Mouse (Mus musculus) stomach, embryonic 14.5 days (tissue): ENCODE measurements around the gene Fam186b. TPM values are rescaled to one million over a fixed set of nuclear protein-coding genes. Genes with fewer than 3 reads are reported as not detected.
"Not testable (repeated sequence)": the region's sequence is repeated elsewhere in the genome, so short reads cannot be mapped to it uniquely, and the experiment has no call there.

ENCODE experiments used
- ATAC-seq: fragments of 200-750 bp; cut with Nextera tagmentation; 2 replicates; pipeline ENCODE4 v1.8.0; 2017; ENCODE audit warnings: low read depth, moderate TSS enrichment; ENCODE audit not compliant: insufficient number of reproducible peaks, insufficient read depth, low FRiP score
- H3K27ac ChIP-seq: fragments of 300-500 bp; sonication (generic); 2 replicates; pipeline ENCODE4 v1.5.1; 2014; ENCODE audit warnings: mild to moderate bottlenecking, low read length, moderate library complexity, mixed read lengths
- H3K27me3 ChIP-seq: fragments of 300-500 bp; sonication (generic); 2 replicates; pipeline ENCODE4 v1.6.1; 2014; ENCODE audit warnings: low read length, control low read depth, mixed read lengths; ENCODE audit not compliant: control insufficient read depth, insufficient read depth
- H3K36me3 ChIP-seq: fragments of 300-500 bp; sonication (generic); 2 replicates; pipeline ENCODE4 v1.6.1; 2014; ENCODE audit warnings: mild to moderate bottlenecking, control low read depth, low read length, moderate library complexity, mixed read lengths; ENCODE audit not compliant: control insufficient read depth, insufficient read depth
- H3K4me1 ChIP-seq: fragments of 300-500 bp; sonication (generic); 2 replicates; pipeline ENCODE4 v1.6.1; 2014; ENCODE audit warnings: low read length, control low read depth, mixed read lengths; ENCODE audit not compliant: control insufficient read depth, insufficient read depth
- H3K4me2 ChIP-seq: fragments of 300-500 bp; sonication (generic); replicated peaks from 2 replicates; pipeline ENCODE4 v1.6.1; 2014; ENCODE audit warnings: low read depth, low read length, control low read depth
- H3K4me3 ChIP-seq: fragments of 300-500 bp; sonication (generic); 2 replicates; pipeline ENCODE4 v1.5.1; 2014; ENCODE audit warnings: low read depth, low read length, control low read depth
- H3K9ac ChIP-seq: fragments of 300-500 bp; sonication (generic); replicated peaks from 2 replicates; pipeline ENCODE4 v1.6.1; 2014; ENCODE audit warnings: low read depth, mild to moderate bottlenecking, control low read depth, low read length, moderate library complexity, mixed read lengths
- H3K9me3 ChIP-seq: fragments of 300-500 bp; sonication (generic); 2 replicates; pipeline ENCODE4 v1.6.1; 2016; ENCODE audit warnings: low read depth, low read length, control low read depth; ENCODE audit not compliant: control insufficient read depth
- WGBS: fragments of 180-500 bp; shearing (Covaris S2); extraction: QIAGEN DNeasy Blood & Tissue Kit; methylation state at CpG from one replicate; pipeline ENCODE4 v1.1.7; 2014; 5-methylcytosine and 5-hydroxymethylcytosine counted together
- polyA plus RNA-seq: library from polyadenylated mRNA; unstranded; fragments of >200 nt; fragmentation: Nextera tagmentation; extraction: Ambion mirVana; gene quantifications from 2 replicates; pipeline ENCODE4 v1.2.1, GENCODE M21; 2014

Fam186b gene
- polyA plus RNA-seq, 1 experiment from 2014 or later: not detected

- Histone ChIP-seq H3K4me1 (no peaks in the 10 kb centered on the region), H3K4me2 (no peak overlapping the region), H3K4me3 (no peak overlapping the region), H3K9me3 (no peaks in the 10 kb centered on the region), H3K9ac (no peak overlapping the region), H3K27me3 (no peaks in the 10 kb centered on the region), H3K36me3 (no peaks in the 10 kb centered on the region), H3K27ac (no peak overlapping the region)
- 61% methylated on average over 10 of the region's 10 CpGs for WGBS
- no peak for ATAC-seq
Observed at GRCm38 (mm10) chr15:99262702-99263101, 33.0 kb downstream of the Fam186b start.

GRCm38 (mm10) chr15:99259730-99260252, 35.9 kb downstream of the Fam186b start:
- Histone ChIP-seq H3K27me3 (no peaks in the 10 kb centered on the region), H3K9me3 (no peaks in the 10 kb centered on the region), H3K27ac (peak overlapping the region; percentile 63), H3K4me2 (peak overlapping the region; percentile 35), H3K36me3 (no peaks in the 10 kb centered on the region), H3K9ac (no peak overlapping the region), H3K4me3 (no peak overlapping the region), H3K4me1 (no peaks in the 10 kb centered on the region)
- peak; percentile 56; the same call in 1 of the 2 replicates for ATAC-seq
- WGBS: 3% methylated on average over 8 of the region's 10 CpGs

GRCm38 (mm10) chr15:99259167-99259729, 36.4 kb downstream of the Fam186b start:
- peak overlapping the region; percentile 63 for H3K27ac ChIP-seq
- H3K4me2 ChIP-seq: peak overlapping the region; percentile 35
- 50% methylated on average over 8 of the region's 8 CpGs for WGBS

GRCm38 (mm10) chr15:99255241-99255749, 40.4 kb downstream of the Fam186b start:
- H3K27me3 ChIP-seq: no peaks in the 10 kb centered on the region
- WGBS: 78% methylated on average over 6 of the region's 6 CpGs
- H3K4me2 ChIP-seq: no peak overlapping the region
- no peaks in the 10 kb centered on the region for H3K36me3 ChIP-seq
- no peak overlapping the region for H3K4me3 ChIP-seq
- H3K27ac ChIP-seq: no peak overlapping the region
- no peak for ATAC-seq
- H3K9me3 ChIP-seq: no peaks in the 10 kb centered on the region
- no peaks in the 10 kb centered on the region for H3K4me1 ChIP-seq
- H3K9ac ChIP-seq: no peak overlapping the region

More at GRCm38 (mm10) chr15:99259167-99259729, 36.4 kb downstream of the Fam186b start:
- no peaks in the 10 kb centered on the region for H3K27me3 ChIP-seq
- no peaks in the 10 kb centered on the region for H3K36me3 ChIP-seq
- peak; percentile 60; the same call in 1 of the 2 replicates for ATAC-seq
- no peak overlapping the region for H3K4me3 ChIP-seq
- no peaks in the 10 kb centered on the region for H3K9me3 ChIP-seq
- H3K4me1 ChIP-seq: no peaks in the 10 kb centered on the region
- no peak overlapping the region for H3K9ac ChIP-seq

GRCm38 (mm10) chr15:99254477-99255005, 41.1 kb downstream of the Fam186b start:
- no peaks in the 10 kb centered on the region for H3K9me3 ChIP-seq
- no peaks in the 10 kb centered on the region for H3K4me1 ChIP-seq
- WGBS: 85% methylated on average over 2 of the region's 2 CpGs
- no peaks in the 10 kb centered on the region for H3K36me3 ChIP-seq
- no peaks in the 10 kb centered on the region for H3K27me3 ChIP-seq
- no peak overlapping the region for H3K4me2 ChIP-seq
- no peak overlapping the region for H3K4me3 ChIP-seq
- no peak overlapping the region for H3K9ac ChIP-seq
- no peak for ATAC-seq
- H3K27ac ChIP-seq: no peak overlapping the region

GRCm38 (mm10) chr15:99253772-99254171, 41.9 kb downstream of the Fam186b start:
- Histone ChIP-seq H3K27me3 (no peaks in the 10 kb centered on the region), H3K36me3 (no peaks in the 10 kb centered on the region), H3K9ac (no peak overlapping the region), H3K4me1 (no peaks in the 10 kb centered on the region), H3K27ac (peak overlapping the region; percentile 40; the same call in 1 of the 2 replicates), H3K9me3 (no peaks in the 10 kb centered on the region), H3K4me2 (no peak overlapping the region), H3K4me3 (no peak overlapping the region)
- 93% methylated on average over 6 of the region's 6 CpGs for WGBS
- ATAC-seq: no peak

GRCm38 (mm10) chr15:99253175-99253479, 42.6 kb downstream of the Fam186b start:
- peak overlapping the region; percentile 59; the same call in 1 of the 2 replicates for H3K4me3 ChIP-seq
- H3K27ac ChIP-seq: peak overlapping the region; percentile 99; the same call in 1 of the 2 replicates
- 44% methylated on average over 2 of the region's 2 CpGs for WGBS

GRCm38 (mm10) chr15:99252381-99253174, 43.1 kb downstream of the Fam186b start:
- Histone ChIP-seq H3K4me1 (no peaks in the 10 kb centered on the region), H3K36me3 (peaks cover 9% of the 10 kb centered on the region; the same call in 1 of the 2 replicates), H3K4me3 (peak overlapping the region; percentile 59), H3K27ac (peak overlapping the region; percentile 99), H3K9me3 (no peaks in the 10 kb centered on the region), H3K9ac (peak overlapping the region; percentile 43), H3K27me3 (no peaks in the 10 kb centered on the region), H3K4me2 (peak overlapping the region; percentile 87)
- 3% methylated on average over 22 of the region's 22 CpGs for WGBS
- peak; percentile 54 for ATAC-seq

More at GRCm38 (mm10) chr15:99253175-99253479, 42.6 kb downstream of the Fam186b start:
- peak overlapping the region; percentile 87 for H3K4me2 ChIP-seq
- H3K9ac ChIP-seq, H3K4me1 ChIP-seq, H3K36me3 ChIP-seq, H3K27me3 ChIP-seq, ATAC-seq, H3K9me3 ChIP-seq: not testable (repeated sequence)
